Mouse (Mus musculus) lung, embryonic 16.5 days (tissue): ENCODE results near the gene St6galnac3. TPM values are rescaled to one million over a fixed set of nuclear protein-coding genes. Genes with fewer than 3 reads are reported as not detected.
A peak's percentile ranks its signal among the peaks of the same experiment; 100 is the strongest.

Experiments used
- ATAC-seq: fragments of 200-750 bp; cut with Nextera tagmentation; 2 replicates; pipeline ENCODE4 v1.8.0; 2017; ENCODE audit warnings: low read depth, mild to moderate bottlenecking, moderate library complexity
- H3K27ac ChIP-seq: fragments of 300-500 bp; sonication (generic); 2 replicates; pipeline ENCODE4 v1.5.1; 2014; ENCODE audit warnings: mild to moderate bottlenecking, control low read depth, low read length
- H3K27me3 ChIP-seq: fragments of 300-500 bp; sonication (generic); 2 replicates; pipeline ENCODE4 v1.6.1; 2014; ENCODE audit warnings: low read depth, low read length, mixed read lengths; ENCODE audit not compliant: control insufficient read depth, insufficient read depth
- H3K36me3 ChIP-seq: fragments of 300-500 bp; sonication (generic); 2 replicates; pipeline ENCODE4 v1.6.1; 2014; ENCODE audit warnings: low read length; ENCODE audit not compliant: control insufficient read depth, insufficient read depth
- H3K4me1 ChIP-seq: fragments of 300-500 bp; sonication (generic); replicated peaks from 2 replicates; pipeline ENCODE4 v1.6.1; 2014; ENCODE audit warnings: low read length, mixed read lengths; ENCODE audit not compliant: control insufficient read depth, insufficient read depth
- H3K4me2 ChIP-seq: fragments of 300-500 bp; sonication (generic); 2 replicates; pipeline ENCODE4 v1.6.1; 2014; ENCODE audit warnings: low read depth, low read length, control low read depth
- H3K4me3 ChIP-seq: fragments of 300-500 bp; sonication (generic); 2 replicates; pipeline ENCODE4 v1.5.1; 2014; ENCODE audit warnings: mild to moderate bottlenecking, low read length, control low read depth
- H3K9ac ChIP-seq: fragments of 300-500 bp; sonication (generic); 2 replicates; pipeline ENCODE4 v1.6.1; 2014; ENCODE audit warnings: low read length, control low read depth
- H3K9me3 ChIP-seq: fragments of 300-500 bp; sonication (generic); 2 replicates; pipeline ENCODE4 v1.6.1; 2016; ENCODE audit warnings: low read length; ENCODE audit not compliant: control insufficient read depth
- WGBS: fragments of 180-500 bp; shearing (Covaris S2); extraction: QIAGEN DNeasy Blood & Tissue Kit; methylation state at CpG from one replicate; pipeline ENCODE4 v1.1.7; 2014; 5-methylcytosine and 5-hydroxymethylcytosine counted together
- polyA plus RNA-seq: library from polyadenylated mRNA; unstranded; fragments of >200 nt; fragmentation: Nextera tagmentation; extraction: Ambion mirVana; gene quantifications from 2 replicates; pipeline ENCODE4 v1.2.1, GENCODE M21; 2015

St6galnac3 gene
- polyA plus RNA-seq, 1 experiment from 2014 or later = 28.4 TPM

- H3K4me2 ChIP-seq = no peak overlapping the region
- no peak for ATAC-seq
- no peak overlapping the region for H3K27ac ChIP-seq
- H3K9ac ChIP-seq = no peak overlapping the region
- WGBS = 46% methylated on average over 15 of the region's 15 CpGs
- peaks cover 6% of the 10 kb centered on the region; the same call in 1 of the 2 replicates for H3K4me1 ChIP-seq
- H3K9me3 ChIP-seq = no peaks in the 10 kb centered on the region
- H3K36me3 ChIP-seq = no peaks in the 10 kb centered on the region
- no peak overlapping the region for H3K4me3 ChIP-seq
- no peaks in the 10 kb centered on the region for H3K27me3 ChIP-seq
Observed at GRCm38 (mm10) chr3:153701752-153702740, 22.9 kb downstream of the St6galnac3 start.

- Histone ChIP-seq H3K9me3 (no peaks in the 10 kb centered on the region), H3K36me3 (no peaks in the 10 kb centered on the region), H3K4me3 (no peak overlapping the region), H3K27ac (no peak overlapping the region), H3K4me1 (peaks cover 6% of the 10 kb centered on the region; the same call in 1 of the 2 replicates), H3K9ac (no peak overlapping the region), H3K4me2 (no peak overlapping the region), H3K27me3 (no peaks in the 10 kb centered on the region)
- ATAC-seq = no peak
- 42% methylated on average over 7 of the region's 7 CpGs for WGBS
Observed at GRCm38 (mm10) chr3:153701172-153701571, 23.8 kb downstream of the St6galnac3 start.

- no peak overlapping the region for H3K9ac ChIP-seq
- H3K4me1 ChIP-seq = peaks cover 6% of the 10 kb centered on the region; the same call in 1 of the 2 replicates
- ATAC-seq = no peak
- H3K4me3 ChIP-seq = no peak overlapping the region
- H3K27me3 ChIP-seq = no peaks in the 10 kb centered on the region
- no peak overlapping the region for H3K27ac ChIP-seq
- H3K36me3 ChIP-seq = no peaks in the 10 kb centered on the region
- 76% methylated on average over 8 of the region's 8 CpGs for WGBS
- H3K9me3 ChIP-seq = no peaks in the 10 kb centered on the region
- H3K4me2 ChIP-seq = no peak overlapping the region
Observed at GRCm38 (mm10) chr3:153699086-153699485, 25.9 kb downstream of the St6galnac3 start.

- no peaks in the 10 kb centered on the region for H3K36me3 ChIP-seq
- H3K4me2 ChIP-seq = no peak overlapping the region
- WGBS = 56% methylated on average over 7 of the region's 7 CpGs
- H3K27me3 ChIP-seq = no peaks in the 10 kb centered on the region
- H3K4me3 ChIP-seq = no peak overlapping the region
- H3K27ac ChIP-seq = peak overlapping the region; percentile 68
- no peaks in the 10 kb centered on the region for H3K9me3 ChIP-seq
- peaks cover 21% of the 10 kb centered on the region for H3K4me1 ChIP-seq
- no peak for ATAC-seq
- H3K9ac ChIP-seq = 0 out of 2 replicates have a peak overlapping the region, but pooled peaks have one; percentile 20
Observed at GRCm38 (mm10) chr3:153692978-153693377, 32.0 kb downstream of the St6galnac3 start.

GRCm38 (mm10) chr3:153692206-153692813 lies 32.7 kb downstream of the St6galnac3 start:
- 61% methylated on average over 11 of the region's 11 CpGs for WGBS
- Histone ChIP-seq H3K4me3 (no peak overlapping the region), H3K4me2 (no peak overlapping the region), H3K9me3 (no peaks in the 10 kb centered on the region), H3K9ac (no peak overlapping the region), H3K27me3 (no peaks in the 10 kb centered on the region), H3K27ac (peak overlapping the region; percentile 68), H3K4me1 (peaks cover 21% of the 10 kb centered on the region), H3K36me3 (no peaks in the 10 kb centered on the region)
- ATAC-seq = no peak

GRCm38 (mm10) chr3:153691537-153691936 lies 33.4 kb downstream of the St6galnac3 start:
- Histone ChIP-seq H3K9ac (no peak overlapping the region), H3K27me3 (no peaks in the 10 kb centered on the region), H3K27ac (no peak overlapping the region), H3K36me3 (no peaks in the 10 kb centered on the region), H3K4me3 (no peak overlapping the region), H3K9me3 (no peaks in the 10 kb centered on the region), H3K4me2 (no peak overlapping the region), H3K4me1 (peaks cover 21% of the 10 kb centered on the region)
- ATAC-seq = no peak
- 35% methylated on average over 4 of the region's 4 CpGs for WGBS

GRCm38 (mm10) chr3:153690553-153690952 lies 34.4 kb downstream of the St6galnac3 start:
- Histone ChIP-seq H3K36me3 (no peaks in the 10 kb centered on the region), H3K9me3 (no peaks in the 10 kb centered on the region), H3K27me3 (no peaks in the 10 kb centered on the region), H3K4me2 (no peak overlapping the region), H3K4me3 (no peak overlapping the region), H3K9ac (no peak overlapping the region), H3K27ac (peak overlapping the region; percentile 59), H3K4me1 (peaks cover 21% of the 10 kb centered on the region)
- no peak for ATAC-seq
- WGBS = 63% methylated on average over 2 of the region's 2 CpGs

GRCm38 (mm10) chr3:153689793-153690291 lies 35.1 kb downstream of the St6galnac3 start:
- Histone ChIP-seq H3K4me2 (peak overlapping the region; percentile 34), H3K36me3 (no peaks in the 10 kb centered on the region), H3K4me1 (peaks cover 21% of the 10 kb centered on the region), H3K4me3 (no peak overlapping the region), H3K9ac (no peak overlapping the region), H3K27ac (peak overlapping the region; percentile 59), H3K27me3 (no peaks in the 10 kb centered on the region), H3K9me3 (no peaks in the 10 kb centered on the region)
- ATAC-seq = peak; percentile 89
- WGBS = 41% methylated on average over 11 of the region's 11 CpGs

GRCm38 (mm10) chr3:153687896-153688295 lies 37.1 kb downstream of the St6galnac3 start:
- WGBS = 87% methylated on average over 5 of the region's 5 CpGs
- Histone ChIP-seq H3K4me1 (peaks cover 17% of the 10 kb centered on the region), H3K4me2 (no peak overlapping the region), H3K9ac (no peak overlapping the region), H3K9me3 (no peaks in the 10 kb centered on the region), H3K36me3 (no peaks in the 10 kb centered on the region), H3K27me3 (no peaks in the 10 kb centered on the region), H3K27ac (no peak overlapping the region), H3K4me3 (no peak overlapping the region)
- ATAC-seq = no peak
